In genomic region chr9:41581152-41581551, GRCm38 (mm10) we compare ENCODE assay signal across 8 mouse cellular contexts.
DNase-seq lines count a peak whose midpoint lies in the region; ATAC-seq and TF ChIP-seq lines count a peak whose summit lies in the region.

No protein-coding gene starts in this region.

- H3K79me2 ChIP-seq in heart, adult 2 months (replicated peaks; ENCODE audit: control insufficient read depth, insufficient read depth, low read length) = no peaks in the 10 kb centered on the region

- 4% methylated on average over 14 of the region's 14 CpGs for WGBS in heart, adult 2 months
- WGBS in forebrain, embryonic 16.5 days = 0% methylated on average over 14 of the region's 14 CpGs
- WGBS in intestine, embryonic 15.5 days = 1% methylated on average over 14 of the region's 14 CpGs

- peak overlapping the region; percentile 64 for H3K4me3 ChIP-seq in heart, adult 2 months
- peak overlapping the region; percentile 51 for H3K4me3 ChIP-seq in forebrain, embryonic 16.5 days (replicated peaks; ENCODE audit: low read length)
- H3K4me3 ChIP-seq in intestine, embryonic 15.5 days (replicated peaks) = peak overlapping the region; percentile 52

- no peak overlapping the region; the same call in 1 of the 2 replicates for H3K4me2 ChIP-seq in forebrain, embryonic 16.5 days (ENCODE audit: low read length)
- H3K4me2 ChIP-seq in intestine, embryonic 15.5 days (replicated peaks) = peak overlapping the region; percentile 62

- peak; percentile 42 to 60 for DNase-seq in heart, adult 2 months
- DNase-seq in heart, postnatal 25 days (ENCODE audit: low spot score) = no peak
- peak; percentile 7 for DNase-seq in adrenal gland, adult 8-10 months
- DNase-seq in lung, postnatal 36 days = peak; percentile 18
- peak; percentile 67 for DNase-seq in testis, postnatal 10 days (ENCODE audit: low spot score)

- ATAC-seq in forebrain, embryonic 16.5 days = peak; percentile 19; the same call in 1 of the 2 replicates
- ATAC-seq in intestine, embryonic 15.5 days = peak; percentile 65; the same call in 1 of the 2 replicates
- no peak for ATAC-seq in megakaryocyte-erythroid progenitor cell, adult 5-6 weeks (replicated peaks; ENCODE audit: low FRiP score, low TSS enrichment, poor library complexity, severe bottlenecking)

- no peak for TF ChIP-seq EP300 in heart, adult 2 months (IDR thresholded peaks at IDR 0.05; ENCODE audit: insufficient read depth, low read depth, low read length)

- intact Hi-C loops in heart, adult 2 months (cut with DNase I) = no loop called here
- intact Hi-C loops in heart, postnatal 25 days (cut with DNase I) = loop anchor here (2.0 to 5.0 kb wide), 2 partner anchors 104 to 370 kb away; no protein-coding TSS in a partner anchor

- H3K27me3 ChIP-seq in heart, adult 2 months (ENCODE audit: control insufficient read depth, insufficient read depth, low read length) = no peaks in the 10 kb centered on the region
- H3K27me3 ChIP-seq in forebrain, embryonic 16.5 days (replicated peaks; ENCODE audit: control insufficient read depth, insufficient read depth, low read length) = no peaks in the 10 kb centered on the region
- H3K27me3 ChIP-seq in intestine, embryonic 15.5 days (replicated peaks) = no peaks in the 10 kb centered on the region

- H3K36me3 ChIP-seq in heart, adult 2 months (ENCODE audit: control insufficient read depth, insufficient read depth, low read length) = no peaks in the 10 kb centered on the region
- no peaks in the 10 kb centered on the region for H3K36me3 ChIP-seq in forebrain, embryonic 16.5 days (ENCODE audit: control insufficient read depth, insufficient read depth)
- H3K36me3 ChIP-seq in intestine, embryonic 15.5 days = no peaks in the 10 kb centered on the region

- no peaks in the 10 kb centered on the region for H3K9me3 ChIP-seq in forebrain, embryonic 16.5 days (ENCODE audit: control insufficient read depth, low read length)
- no peaks in the 10 kb centered on the region for H3K9me3 ChIP-seq in intestine, embryonic 15.5 days

- TF ChIP-seq CTCF in heart, adult 2 months (IDR thresholded peaks at IDR 0.05) = no peak

- no peaks in the 10 kb centered on the region for H3K4me1 ChIP-seq in heart, adult 2 months (ENCODE audit: control insufficient read depth, insufficient read depth, low read length)
- H3K4me1 ChIP-seq in forebrain, embryonic 16.5 days (replicated peaks; ENCODE audit: control insufficient read depth, insufficient read depth, low read length) = peaks cover 20% of the 10 kb centered on the region
- H3K4me1 ChIP-seq in intestine, embryonic 15.5 days (replicated peaks) = no peaks in the 10 kb centered on the region

- H3K27ac ChIP-seq in heart, adult 2 months = peak overlapping the region; percentile 73
- peak overlapping the region; percentile 99 for H3K27ac ChIP-seq in forebrain, embryonic 16.5 days (ENCODE audit: low read length)
- H3K27ac ChIP-seq in intestine, embryonic 15.5 days = peak overlapping the region; percentile 93

- peak overlapping the region; percentile 5 for H3K9ac ChIP-seq in heart, adult 2 months (ENCODE audit: low read depth, low read length)
- H3K9ac ChIP-seq in forebrain, embryonic 16.5 days (replicated peaks; ENCODE audit: low read depth, low read length) = peak overlapping the region; percentile 85
- peak overlapping the region; percentile 70 for H3K9ac ChIP-seq in intestine, embryonic 15.5 days

- TF ChIP-seq POLR2A in heart, adult 2 months (IDR thresholded peaks at IDR 0.05; ENCODE audit: insufficient read depth, low read depth, low read length) = peak; percentile 44

Comparison
In these comparisons a context has a peak if more than half of its experiments do, and no peak if none do; other contexts are left out.
1. H3K9ac ChIP-seq: peak in every context shown above with its lines; median percentile 85 in forebrain, embryonic 16.5 days; 70 in intestine, embryonic 15.5 days; 5 in heart, adult 2 months.